Mouse (Mus musculus) gastrocnemius, adult 8-10 months (tissue): ENCODE measurements around the gene Fut2. TPM values are rescaled to one million over a fixed set of nuclear protein-coding genes. Genes with fewer than 3 reads are reported as not detected.
A peak's percentile ranks its signal among the peaks of the same experiment; 100 is the strongest.

ENCODE experiments used
- DNase-seq, 2 experiments: peaks; one replicate each; pipeline ENCODE4 v3.0.0; 2022; ENCODE audit warnings: low spot score in 2 of 2
- total RNA-seq, 4 experiments: library from RNA; stranded (reverse); gene quantifications; 2 replicates each; pipeline ENCODE4 v1.2.4; 2022

The Fut2 gene
- total RNA-seq, 4 experiments from 2014 or later: 0.12 to 0.29 (median 0.20) TPM

- peak; percentile 77 to 90 for DNase-seq
These were observed 26.6 kb downstream of the Fut2 start, which contains the start of gene Mamstr for GRCm38 (mm10) chr7:45639561-45640027. Mamstr (plus strand) TSS chr7:45639977.

- peak; percentile 94 to 97 for DNase-seq
These were observed 27.4 kb downstream of the Fut2 start for GRCm38 (mm10) chr7:45638623-45639401.

GRCm38 (mm10) chr7:45637710-45638109 is 28.5 kb downstream of the Fut2 start:
- DNase-seq: no peak

GRCm38 (mm10) chr7:45635711-45636688 is 30.2 kb downstream of the Fut2 start:
- no peak for DNase-seq

- DNase-seq: no peak
These were observed 31.1 kb downstream of the Fut2 start for GRCm38 (mm10) chr7:45634946-45635681.

GRCm38 (mm10) chr7:45632499-45632898 is 33.7 kb downstream of the Fut2 start:
- DNase-seq: no peak

GRCm38 (mm10) chr7:45630064-45630907 is 35.9 kb downstream of the Fut2 start:
- DNase-seq: no peak

GRCm38 (mm10) chr7:45628364-45629294 is 37.6 kb downstream of the Fut2 start:
- peak; percentile 74 to 79 for DNase-seq

GRCm38 (mm10) chr7:45627261-45627660 is 38.9 kb downstream of the Fut2 start, which contains the start of gene Rasip1:
Rasip1 (plus strand) TSS chr7:45627488.
- DNase-seq: no peak

- DNase-seq: no peak
These were observed 39.6 kb downstream of the Fut2 start for GRCm38 (mm10) chr7:45626571-45627076.

- no peak for DNase-seq
These were observed 40.7 kb downstream of the Fut2 start for GRCm38 (mm10) chr7:45625481-45625880.

GRCm38 (mm10) chr7:45624718-45625117 is 41.5 kb downstream of the Fut2 start:
- no peak for DNase-seq

- no peak for DNase-seq
These were observed 42.7 kb downstream of the Fut2 start for GRCm38 (mm10) chr7:45623507-45623906.

GRCm38 (mm10) chr7:45621443-45621842 is 44.8 kb downstream of the Fut2 start, which contains the start of gene Izumo1:
Izumo1 (plus strand) TSS chr7:45621811.
- no peak for DNase-seq

- no peak for DNase-seq
These were observed 46.6 kb downstream of the Fut2 start for GRCm38 (mm10) chr7:45619592-45619991.

GRCm38 (mm10) chr7:45618316-45618715 is 47.9 kb downstream of the Fut2 start:
- no peak for DNase-seq

- no peak for DNase-seq
These were observed 49.0 kb downstream of the Fut2 start, which contains the start of gene Fut1 for GRCm38 (mm10) chr7:45617042-45617695. Fut1 (plus strand) TSS chr7:45617289.

GRCm38 (mm10) chr7:45616277-45616676 is 49.9 kb downstream of the Fut2 start:
- DNase-seq: peak in 1 of 2 experiments; percentile 42
